Mouse (Mus musculus): Measurements from ENCODE around the gene Fgd2. TPM values are rescaled to one million over a fixed set of nuclear protein-coding genes. Genes with fewer than 3 reads are reported as not detected.
"Not testable (repeated sequence)": the region's sequence is repeated elsewhere in the genome, so short reads cannot be mapped to it uniquely, and the experiment has no call there.

Fgd2 gene
- polyA plus RNA-seq, 1 experiment from 2014 or later = 6.8 TPM

DNA sequence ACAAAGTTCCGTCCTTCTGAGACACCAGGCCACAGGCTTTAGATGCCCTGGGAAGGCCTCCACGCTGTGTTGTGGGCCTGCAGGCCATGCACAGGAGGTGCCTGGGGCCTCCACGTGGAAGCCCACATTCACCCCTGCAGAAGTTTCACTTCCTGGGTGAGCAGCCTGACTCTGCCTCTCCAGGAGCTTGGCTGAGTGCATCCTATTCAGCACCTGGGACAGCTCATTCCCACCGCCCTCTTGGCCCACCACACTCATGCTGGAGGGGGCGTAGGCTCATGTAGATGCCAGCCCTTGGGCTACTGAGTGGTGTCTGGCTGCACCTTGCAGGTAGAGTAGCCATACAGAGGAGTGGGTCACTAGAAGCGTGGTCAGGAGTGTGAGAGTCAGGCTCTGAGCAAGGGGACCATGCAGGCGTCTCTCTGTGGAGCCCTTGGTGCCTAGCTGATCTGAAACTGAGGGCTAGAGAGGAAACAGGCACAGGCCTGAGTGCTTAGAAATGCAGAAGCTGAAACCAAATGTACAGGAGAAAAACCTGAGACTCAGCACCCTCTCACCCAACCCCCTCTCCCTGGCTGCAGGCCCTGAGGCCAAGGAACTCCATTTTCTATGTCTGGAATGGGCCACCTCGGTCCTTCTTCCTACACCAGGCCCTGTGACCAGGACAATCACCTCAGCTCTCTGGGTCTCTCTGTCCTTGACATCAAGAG lies 1.4 kb downstream of the Fgd2 start:
- peak; percentile 66 for DNase-seq (ENCODE audit: low spot score)

DNA sequence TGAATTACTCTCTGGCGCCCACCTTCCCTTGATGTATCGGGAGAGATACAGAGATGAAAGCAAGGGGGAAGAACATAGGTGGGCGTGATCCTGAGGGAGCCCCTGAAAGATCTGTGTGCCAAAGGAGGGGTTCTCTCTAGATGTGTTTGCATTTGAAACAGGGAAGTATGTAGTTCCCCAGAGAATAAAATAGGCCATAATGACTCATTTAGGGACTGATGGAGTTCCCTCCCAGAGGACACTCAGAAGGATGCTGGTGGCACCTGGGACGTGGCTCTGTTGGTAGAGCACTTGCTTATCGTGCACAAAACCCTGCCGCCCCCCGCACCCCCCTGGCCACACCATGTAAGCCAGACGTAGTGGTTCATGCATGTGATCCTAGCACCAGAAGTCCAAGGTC lies 2.4 kb downstream of the Fgd2 start:
- no peak for DNase-seq (ENCODE audit: low spot score)

DNA sequence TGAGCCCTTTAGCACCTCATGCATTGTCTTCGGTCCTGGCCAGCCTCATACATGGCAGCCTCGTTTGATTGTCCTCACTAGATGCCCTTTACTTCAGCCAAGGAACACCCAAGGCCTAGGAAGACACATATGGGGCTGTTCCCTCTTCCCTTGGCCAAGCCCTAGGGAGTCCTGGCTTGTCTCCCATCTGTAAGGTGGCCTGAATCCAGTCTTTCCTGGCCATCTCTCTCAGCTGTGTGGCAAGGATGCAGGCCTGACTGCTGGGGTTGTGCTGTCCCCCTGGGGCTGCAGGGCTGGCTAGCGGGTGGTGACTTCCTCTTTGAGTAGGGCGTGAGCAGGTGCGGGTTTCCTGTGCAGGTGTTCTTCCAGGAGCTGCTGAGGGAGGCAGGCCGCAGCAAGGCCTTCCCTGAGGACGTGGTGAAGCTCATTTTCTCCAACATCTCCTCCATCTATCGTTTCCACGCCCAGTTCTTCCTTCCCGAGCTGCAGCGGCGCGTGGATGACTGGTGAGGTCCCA lies 4.4 kb downstream of the Fgd2 start:
- DNase-seq (ENCODE audit: low spot score) = peak; percentile 35

DNA sequence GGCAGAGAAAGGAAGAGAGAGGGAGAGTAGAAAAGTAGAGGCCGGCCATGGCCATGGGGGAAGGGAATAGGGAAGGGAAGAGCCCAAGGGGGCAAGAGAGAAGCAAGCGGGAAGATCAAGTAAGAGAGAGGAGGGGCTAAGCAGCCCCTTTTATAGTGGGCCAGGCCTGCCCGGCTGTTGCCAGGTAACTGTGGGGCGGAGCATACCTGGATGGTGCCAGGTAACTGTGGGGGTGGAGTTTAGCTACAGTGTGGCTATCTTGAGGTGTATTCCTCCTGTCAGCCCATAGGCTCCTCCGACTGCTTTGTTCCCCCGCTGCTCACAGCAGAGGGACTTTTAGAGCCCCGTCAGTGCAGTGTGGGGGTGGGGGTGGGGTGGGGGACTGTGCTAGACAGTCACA lies 8.0 kb downstream of the Fgd2 start:
- DNase-seq (ENCODE audit: low spot score) = no peak

DNA sequence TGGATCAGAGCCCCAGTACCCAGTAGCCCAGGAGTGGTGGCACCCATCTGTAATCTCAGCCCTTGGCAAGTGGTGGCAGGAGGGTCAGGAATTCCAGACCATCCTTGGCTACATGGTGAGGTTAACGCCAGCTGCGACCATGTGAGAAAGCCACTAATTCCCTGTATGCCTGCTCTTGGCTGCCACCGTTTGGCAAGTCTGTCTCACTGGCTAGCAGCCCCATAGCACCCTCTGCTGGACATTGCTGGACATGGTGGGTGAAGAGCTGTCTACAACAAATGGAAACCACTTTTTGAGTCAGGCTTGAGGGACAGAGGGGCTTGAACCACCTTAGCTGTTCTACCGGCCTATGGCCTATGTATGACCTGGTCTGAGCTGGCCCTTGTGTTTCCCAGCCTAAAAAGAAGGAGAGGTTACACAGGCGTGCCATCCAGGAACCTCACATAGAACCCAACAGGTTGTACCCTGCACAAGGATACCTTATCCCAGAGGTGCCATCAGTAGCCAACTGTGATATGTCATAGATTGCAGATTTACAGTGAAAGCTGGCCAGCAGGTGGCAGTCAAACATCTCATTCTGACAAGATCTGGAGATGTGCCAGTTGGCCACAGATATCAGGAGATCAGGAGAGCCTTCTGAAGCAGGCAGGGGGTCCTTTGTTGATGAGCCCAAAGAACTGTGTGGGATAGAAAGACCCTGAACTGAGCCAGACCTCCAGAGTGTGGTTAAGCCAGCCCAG lies 10.4 kb downstream of the Fgd2 start:
- peak; percentile 92 for DNase-seq (ENCODE audit: low spot score)

DNA sequence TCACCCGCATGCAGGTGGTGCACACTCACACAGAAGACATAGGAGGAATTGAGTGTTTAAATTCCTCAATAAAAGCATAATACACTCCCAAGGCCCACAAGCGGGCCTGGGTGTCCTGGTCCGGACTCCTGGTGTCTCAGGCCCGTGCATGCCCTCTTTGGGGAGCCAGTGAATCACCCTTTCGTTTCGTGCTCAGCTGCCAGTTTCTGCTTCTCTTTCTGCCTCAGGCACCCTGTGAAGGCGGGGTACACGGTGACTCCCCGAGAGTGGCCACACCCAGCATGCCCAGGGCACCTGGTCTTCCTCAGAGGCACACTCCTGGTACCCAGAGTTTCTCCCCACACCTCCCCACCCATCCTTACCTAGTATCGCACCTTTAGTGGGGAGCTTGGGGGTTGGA lies 15.2 kb downstream of the Fgd2 start:
- DNase-seq (ENCODE audit: low spot score) = no peak

DNA sequence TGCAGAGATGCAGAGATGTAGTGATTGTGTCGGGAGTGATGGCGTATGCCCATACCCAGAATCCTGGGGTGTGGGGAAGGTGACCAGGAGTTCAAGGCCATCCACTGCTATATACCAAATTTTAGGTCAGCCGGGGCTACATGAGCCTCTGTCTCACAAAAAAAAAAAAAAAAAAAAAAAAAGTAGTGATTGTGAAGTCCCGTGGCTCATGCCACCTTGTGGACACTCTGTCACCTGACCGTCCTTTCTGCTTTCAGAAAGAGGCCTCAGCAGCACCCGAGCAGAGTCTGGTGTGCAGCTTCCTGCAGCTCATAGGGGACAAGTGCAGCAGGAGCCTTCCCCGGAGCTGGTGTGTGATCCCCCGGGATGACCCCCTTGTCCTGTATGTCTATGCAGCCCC lies 17.3 kb downstream of the Fgd2 start:
- no peak for DNase-seq (ENCODE audit: low spot score)

DNA sequence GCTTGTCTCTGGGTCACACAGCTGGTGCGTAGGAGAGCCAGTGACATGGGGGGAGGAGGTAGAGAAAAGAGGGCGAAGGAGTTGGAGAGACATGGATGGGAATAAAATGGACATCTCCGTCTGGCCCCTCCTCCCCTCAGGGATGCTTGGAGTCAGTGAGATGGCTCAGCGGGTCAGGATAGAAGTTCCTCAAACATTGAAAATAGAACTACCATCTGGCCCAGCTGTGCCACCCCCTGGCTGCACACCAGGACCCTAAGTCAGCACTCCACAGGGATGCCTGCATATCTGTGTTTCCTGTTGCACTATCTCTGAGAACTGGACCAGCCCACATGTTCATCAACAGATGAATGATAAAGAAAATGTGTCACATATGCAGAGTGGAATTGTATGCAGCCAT lies 19.5 kb downstream of the Fgd2 start:
- DNase-seq (ENCODE audit: low spot score) = no peak

DNA sequence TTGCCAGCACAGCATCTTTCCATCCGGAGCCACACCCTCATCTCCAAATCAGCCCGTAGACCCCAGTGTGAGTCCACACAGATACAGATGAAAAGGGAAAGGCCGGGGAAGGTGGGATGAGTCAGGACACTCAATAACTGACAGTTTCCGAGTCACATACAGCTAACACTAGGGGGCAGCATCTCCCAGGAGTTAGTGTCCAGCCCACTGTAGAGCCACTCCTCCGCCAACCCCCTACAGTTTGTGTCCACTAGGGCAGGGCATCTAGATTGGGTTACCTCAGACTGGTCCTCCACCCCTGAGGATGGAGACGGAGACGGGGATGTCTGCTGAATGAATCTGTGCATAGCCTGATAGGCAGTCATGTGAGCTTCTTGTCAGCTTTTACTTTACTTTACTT lies 20.8 kb downstream of the Fgd2 start:
- DNase-seq (ENCODE audit: low spot score) = peak; percentile 68

DNA sequence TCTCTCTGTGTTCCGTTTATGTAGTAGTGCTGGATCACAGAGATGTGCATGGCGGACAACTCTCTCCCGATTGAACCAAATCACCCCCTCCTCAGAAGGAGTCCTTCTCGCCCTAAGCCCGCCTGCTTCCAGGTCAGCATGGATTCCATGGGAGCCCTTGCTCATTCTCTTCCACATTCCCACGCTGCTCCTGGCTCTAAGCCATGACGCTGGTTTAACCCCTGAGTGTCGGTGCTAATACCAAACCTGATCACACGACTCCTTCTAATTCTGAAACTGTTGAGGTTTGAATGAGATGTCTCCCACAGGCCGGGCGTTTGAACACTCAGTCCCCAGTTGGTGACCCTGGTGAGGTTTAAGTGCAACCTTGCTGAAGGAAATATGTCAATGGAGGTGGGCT lies 21.7 kb downstream of the Fgd2 start:
- no peak for DNase-seq (ENCODE audit: low spot score)

DNA sequence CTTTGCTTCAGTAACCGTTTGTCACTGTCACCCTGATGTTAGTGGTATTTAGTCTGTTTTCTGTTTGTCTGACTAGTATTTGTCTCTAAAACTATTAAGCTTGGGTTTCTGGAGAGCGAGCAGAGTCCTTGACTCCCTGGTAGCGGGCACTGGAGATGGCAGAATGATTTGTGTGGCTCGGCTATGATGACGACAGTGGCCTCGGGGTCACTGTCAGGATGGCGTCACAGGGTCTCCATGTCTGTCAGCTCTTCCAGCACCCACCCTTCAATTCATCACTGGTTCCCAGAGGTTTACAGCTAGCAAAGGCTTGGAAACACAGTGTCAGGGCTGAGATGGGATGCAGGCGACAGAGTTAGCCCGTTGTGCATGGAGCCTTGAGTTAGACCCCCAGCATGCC lies 23.2 kb downstream of the Fgd2 start:
- no peak for DNase-seq (ENCODE audit: low spot score)

DNA sequence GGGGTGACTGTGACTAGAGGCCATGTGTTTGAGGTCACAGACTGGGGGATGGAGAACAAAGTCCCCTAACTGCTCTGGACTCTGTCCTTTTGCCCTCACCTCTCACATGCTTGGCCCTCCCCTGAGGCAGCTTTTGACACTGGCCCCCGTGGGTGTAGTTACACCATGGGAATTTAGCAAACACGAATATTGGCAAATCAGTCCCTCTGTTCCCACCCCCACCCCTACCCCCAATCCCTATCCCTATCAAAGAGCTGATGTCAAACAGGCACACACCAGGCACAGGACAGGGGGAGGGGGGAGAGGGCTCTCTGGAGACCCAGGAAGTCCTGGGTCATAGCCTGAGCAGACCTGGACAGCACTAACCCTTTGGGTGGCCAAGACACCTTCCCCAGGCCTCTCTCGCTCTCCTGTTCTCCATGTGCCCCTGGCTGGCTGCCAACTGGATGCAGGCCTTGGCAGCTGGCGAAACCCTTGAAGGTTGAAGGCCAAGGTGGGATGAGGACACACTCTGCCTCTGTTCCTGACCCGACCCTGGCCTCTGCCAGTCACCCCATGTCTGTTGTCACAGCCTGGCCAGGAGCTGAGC lies 24.2 kb downstream of the Fgd2 start:
- DNase-seq (ENCODE audit: low spot score) = no peak

DNA sequence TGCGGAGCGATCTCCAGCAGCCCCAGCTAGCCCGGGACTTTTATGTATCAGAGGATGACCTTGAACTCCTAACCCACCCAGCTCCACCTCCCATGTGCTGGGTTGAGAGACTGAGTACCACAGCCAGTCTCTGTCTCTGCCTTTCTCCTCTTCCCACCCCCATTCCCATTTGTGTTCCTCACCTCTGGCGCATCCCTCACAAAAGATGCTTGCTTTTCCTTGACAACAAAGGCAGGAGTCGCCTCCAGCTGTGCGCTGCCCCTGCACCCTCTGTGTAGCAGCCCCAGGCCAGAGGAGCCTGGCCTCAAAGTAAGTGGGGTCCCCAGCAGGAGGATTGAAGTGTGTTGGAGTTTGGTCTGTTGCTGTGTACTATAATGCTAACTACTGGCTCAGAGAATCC lies 25.0 kb downstream of the Fgd2 start:
- DNase-seq (ENCODE audit: low spot score) = no peak

DNA sequence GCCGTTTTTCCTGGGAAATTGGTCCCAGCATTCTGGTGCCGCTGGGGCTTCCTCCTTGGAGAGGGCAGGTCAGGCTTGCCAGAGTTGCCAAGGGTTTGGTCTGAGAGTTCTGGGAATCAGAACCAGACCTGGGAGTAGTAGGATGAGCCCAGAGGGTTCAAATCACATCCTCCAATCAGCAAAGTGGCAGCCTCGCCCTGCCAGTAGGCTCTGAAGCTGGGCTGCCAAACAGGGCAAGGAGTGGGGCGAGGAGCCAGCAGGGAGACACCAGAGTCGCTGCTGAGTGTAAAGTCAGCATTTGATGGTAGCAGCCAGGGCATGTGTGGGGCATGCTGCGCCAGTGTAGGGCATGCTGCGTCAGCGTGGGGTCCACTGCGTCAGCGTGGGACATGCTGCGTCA lies 28.3 kb downstream of the Fgd2 start:
- DNase-seq (ENCODE audit: low spot score) = no peak

DNA sequence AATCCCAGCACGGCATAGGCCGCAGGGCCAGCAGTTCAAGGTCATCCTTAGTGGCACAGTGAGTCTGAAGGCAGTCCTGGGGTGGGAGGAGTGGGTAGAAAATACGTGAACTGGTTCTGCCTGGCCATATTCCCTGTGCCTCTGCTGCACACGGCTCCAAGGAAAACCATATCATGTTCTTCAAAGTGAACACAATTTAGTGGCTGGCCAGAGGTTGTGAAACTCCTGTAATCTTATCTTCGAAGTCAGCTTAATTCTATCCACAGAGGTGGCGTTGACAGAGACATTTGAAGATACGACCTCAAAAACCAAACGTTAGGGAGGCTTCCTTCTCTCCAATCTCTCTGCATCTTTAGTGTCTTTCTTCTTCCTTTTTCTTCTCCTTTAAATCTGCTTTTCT lies 30.6 kb downstream of the Fgd2 start:
- DNase-seq (ENCODE audit: low spot score) = no peak

DNA sequence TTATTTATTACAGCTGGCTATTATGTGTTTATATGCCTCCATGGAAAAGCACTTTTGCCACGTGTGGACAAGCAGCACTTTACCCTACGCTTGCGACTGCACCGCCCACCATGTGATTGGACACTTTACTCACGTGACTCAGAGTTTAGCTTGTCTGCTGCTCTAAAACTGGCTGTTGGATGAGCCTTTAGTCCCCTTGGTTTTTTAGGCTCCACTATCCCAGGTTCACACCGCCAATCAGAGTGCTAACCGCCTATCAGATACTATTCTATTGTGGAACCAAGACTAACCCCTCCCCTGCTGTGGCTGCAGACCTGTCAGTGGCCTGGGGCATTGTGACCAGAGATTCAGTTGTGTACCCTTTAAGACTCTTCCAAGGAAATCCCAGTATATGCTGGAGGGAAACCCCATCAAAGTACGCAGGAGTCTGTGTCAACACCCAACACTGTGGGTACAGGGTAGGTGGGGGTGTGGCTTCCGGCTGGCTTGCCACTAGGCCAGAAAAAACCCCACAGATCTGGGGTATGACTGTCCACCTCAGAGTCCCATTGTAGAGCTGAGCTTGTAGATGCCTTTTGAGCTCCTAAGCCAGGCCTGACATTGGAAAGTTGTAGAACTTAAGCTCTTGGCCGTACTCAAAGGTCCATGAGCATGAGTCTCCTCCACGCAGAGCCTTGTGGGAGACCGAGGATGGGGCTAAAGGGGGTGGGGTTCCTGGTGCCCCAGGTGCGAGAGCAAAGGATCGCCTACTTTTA lies 32.8 kb downstream of the Fgd2 start:
- peak; percentile 54 for DNase-seq (ENCODE audit: low spot score)

DNA sequence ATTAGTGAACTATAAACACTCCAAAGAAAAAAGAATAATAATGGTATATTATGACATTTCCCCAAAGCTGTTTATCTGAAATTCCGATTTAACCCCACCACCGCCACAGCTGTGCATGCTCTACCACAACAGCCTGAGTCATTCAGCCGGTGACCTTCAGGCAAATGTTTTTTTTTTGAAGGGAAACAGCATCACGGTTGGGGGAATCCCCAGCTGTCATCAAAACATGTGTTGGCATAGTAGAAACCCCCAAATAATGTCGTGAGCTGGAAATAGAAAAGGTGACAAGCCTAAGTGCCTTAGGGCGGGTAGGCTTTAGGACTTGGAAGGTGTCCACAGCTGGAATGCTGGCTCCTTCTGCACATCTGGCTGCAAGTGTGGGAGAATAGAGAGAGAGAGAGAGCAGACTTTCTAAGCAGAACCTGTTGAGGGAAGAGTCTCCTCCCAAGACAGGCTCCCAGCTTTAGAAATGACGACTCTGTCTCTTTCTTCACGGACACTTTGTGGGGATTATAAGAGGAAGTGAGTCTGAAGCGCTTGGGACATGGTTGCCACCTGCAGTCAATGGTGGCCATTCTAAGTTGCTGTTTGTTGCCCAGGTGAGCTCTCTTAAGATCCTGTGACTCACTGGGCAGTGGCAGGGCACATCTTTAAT lies 33.5 kb downstream of the Fgd2 start:
- DNase-seq (ENCODE audit: low spot score) = peak; percentile 74

DNA sequence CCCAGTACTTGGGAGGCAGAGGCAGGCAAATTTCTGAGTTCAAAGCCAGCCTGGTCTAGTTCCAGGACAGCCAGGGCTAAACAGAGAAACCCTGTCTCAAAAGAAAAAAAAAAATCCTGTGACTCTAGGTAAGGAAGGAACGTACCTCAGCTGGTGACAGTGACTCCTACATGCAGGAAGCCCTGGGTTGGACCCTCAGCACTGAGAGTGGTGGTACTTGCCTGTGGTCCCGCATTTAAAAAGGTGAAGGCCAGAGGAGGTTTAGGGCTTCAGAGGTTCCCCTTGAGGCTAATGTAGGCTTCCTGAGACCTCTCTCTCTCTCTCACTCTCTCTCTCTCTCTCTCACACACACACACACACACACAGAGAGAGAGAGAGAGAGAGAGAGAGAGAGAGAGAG lies 34.0 kb downstream of the Fgd2 start:
- not testable (repeated sequence) for DNase-seq (ENCODE audit: low spot score)

DNA sequence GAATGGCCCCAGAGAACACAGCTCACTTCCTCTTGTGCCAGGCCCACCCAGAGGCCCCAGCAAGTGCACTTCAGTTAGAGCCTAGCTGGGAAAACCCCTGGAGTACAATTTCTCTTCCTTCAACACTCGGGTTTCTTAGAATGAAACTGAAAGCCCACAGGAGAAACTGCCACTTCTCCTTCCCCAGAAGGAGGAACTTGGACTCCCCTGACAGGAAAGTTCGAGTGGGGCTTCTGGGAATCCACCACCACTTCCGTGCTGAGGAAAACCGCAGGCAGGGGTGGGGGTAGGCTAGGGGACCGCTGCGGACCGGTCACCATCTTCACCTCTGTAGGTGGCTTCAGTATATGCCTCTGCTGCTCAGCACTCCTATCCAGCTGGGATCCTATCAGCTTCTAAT lies 34.7 kb downstream of the Fgd2 start:
- DNase-seq (ENCODE audit: low spot score) = peak; percentile 42

DNA sequence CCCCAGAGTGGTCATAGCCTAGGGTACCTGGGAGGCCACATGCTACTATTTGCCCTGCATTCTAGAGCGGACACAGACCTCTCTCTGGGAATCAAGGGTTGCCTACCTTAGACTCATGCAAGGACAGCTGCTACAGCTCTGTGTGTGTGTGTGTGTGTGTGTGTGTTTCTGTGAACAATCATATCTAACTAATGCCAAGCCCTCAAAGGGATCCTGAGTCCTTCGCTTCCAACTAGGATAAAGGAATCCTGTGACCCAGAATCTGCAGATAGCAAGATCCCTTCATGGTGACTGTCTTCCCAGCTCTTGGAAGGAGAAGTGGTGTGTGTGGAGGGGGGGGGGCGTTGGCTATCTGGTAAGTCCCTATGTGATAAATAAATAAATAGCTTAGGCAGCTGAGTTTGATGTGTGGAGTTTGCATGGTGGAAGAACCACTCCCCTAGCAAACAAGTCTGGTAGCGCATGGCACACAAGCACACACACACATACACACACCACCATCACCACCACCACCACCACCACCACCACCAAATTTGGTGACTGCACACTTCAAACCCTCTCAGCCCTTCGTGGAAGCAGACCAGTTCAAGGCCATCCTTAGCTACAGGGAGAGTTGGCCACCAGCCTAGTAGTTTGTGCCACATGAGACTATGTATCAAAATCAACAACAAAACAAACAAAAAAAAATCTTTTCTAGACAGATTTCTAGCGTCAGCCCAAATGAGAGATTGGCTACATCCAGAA lies 35.5 kb downstream of the Fgd2 start:
- DNase-seq (ENCODE audit: low spot score) = no peak

DNA sequence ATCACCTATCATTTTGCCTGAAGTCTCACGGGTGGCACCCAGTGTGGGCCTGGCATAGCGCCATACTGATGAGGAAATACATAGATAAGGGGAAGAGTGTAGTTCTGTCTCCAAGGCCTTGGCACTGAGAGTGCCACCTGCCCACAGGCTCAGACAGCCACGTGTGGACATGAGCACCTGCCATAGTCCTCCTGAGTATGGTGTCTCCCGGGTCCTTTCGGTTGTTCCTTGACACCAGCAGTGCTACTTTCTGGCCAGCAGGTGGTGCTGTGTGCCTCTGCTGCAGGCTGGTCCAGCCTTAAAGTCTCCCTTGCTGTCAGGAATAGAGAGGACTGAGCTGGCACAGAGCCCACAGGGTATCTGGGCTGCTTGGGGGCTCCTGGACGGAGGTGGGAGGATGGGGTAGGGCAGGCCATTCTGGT lies 36.1 kb downstream of the Fgd2 start:
- DNase-seq (ENCODE audit: low spot score) = peak; percentile 84

All from thymus, postnatal 0 days (tissue).